Mouse (Mus musculus) MEL (cell line): ENCODE measurements around the gene Grik1.

Source experiments
- CTCF ChIP-seq, 3 experiments: IDR thresholded peaks in 2 of 3; conservative IDR thresholded peaks in 1 of 3; 2 replicates each; pipeline ENCODE4 v1.5.1; 2011 to 2012; ENCODE audit warnings: low read length in 3 of 3, low read depth in 2 of 3, mild to moderate bottlenecking in 2 of 3, improper control_type of control experiment in 1 of 3, inconsistent platforms in 1 of 3, mixed read lengths in 1 of 3, moderate library complexity in 1 of 3; ENCODE audit not compliant: control insufficient read depth in 1 of 3, insufficient read depth in 1 of 3, poor library complexity in 1 of 3, severe bottlenecking in 1 of 3
- JUND ChIP-seq: IDR thresholded peaks from 2 replicates; pipeline ENCODE4 v1.6.1; 2011; ENCODE audit warnings: low read depth, mild to moderate bottlenecking, improper control_type of control experiment, low read length
- MAFK ChIP-seq: IDR thresholded peaks from 2 replicates; pipeline ENCODE4 v1.6.1; 2011; ENCODE audit warnings: low read depth, mild to moderate bottlenecking, low read length, improper control_type of control experiment, borderline replicate concordance
- MAZ ChIP-seq: IDR thresholded peaks from 2 replicates; pipeline ENCODE4 v1.6.1; 2012; ENCODE audit warnings: low read depth, mild to moderate bottlenecking, inconsistent platforms, low read length, improper control_type of control experiment
- MEF2A ChIP-seq: IDR thresholded peaks from 2 replicates; pipeline ENCODE4 v1.6.1; 2014; ENCODE audit warnings: low read depth, mild to moderate bottlenecking, inconsistent platforms, low read length, improper control_type of control experiment; ENCODE audit not compliant: poor library complexity, insufficient replicate concordance, severe bottlenecking; ENCODE audit errors: extremely low read depth
- NRF1 ChIP-seq: IDR thresholded peaks from 2 replicates; pipeline ENCODE4 v1.6.1; 2014; ENCODE audit warnings: low read depth, mild to moderate bottlenecking, inconsistent platforms, low read length, improper control_type of control experiment, moderate library complexity; ENCODE audit not compliant: poor library complexity, insufficient read depth, severe bottlenecking
- POLR2A ChIP-seq, 2 experiments: IDR thresholded peaks; 2 replicates each; pipeline ENCODE4 v1.6.1; 2011 to 2012; ENCODE audit warnings: low read length in 2 of 2, mild to moderate bottlenecking in 2 of 2, control low read depth in 1 of 2, improper control_type of control experiment in 1 of 2, low read depth in 1 of 2, moderate library complexity in 1 of 2; ENCODE audit not compliant: control insufficient read depth in 1 of 2, insufficient read depth in 1 of 2, poor library complexity in 1 of 2
- TCF12 ChIP-seq: IDR thresholded peaks from 2 replicates; pipeline ENCODE4 v1.6.1; 2014; ENCODE audit warnings: low read depth, mild to moderate bottlenecking, inconsistent platforms, low read length, improper control_type of control experiment, moderate library complexity
- ZKSCAN1 ChIP-seq: IDR thresholded peaks from 2 replicates; pipeline ENCODE4 v1.6.1; 2012; ENCODE audit warnings: low read depth, mild to moderate bottlenecking, inconsistent platforms, low read length, improper control_type of control experiment, moderate library complexity

DNA sequence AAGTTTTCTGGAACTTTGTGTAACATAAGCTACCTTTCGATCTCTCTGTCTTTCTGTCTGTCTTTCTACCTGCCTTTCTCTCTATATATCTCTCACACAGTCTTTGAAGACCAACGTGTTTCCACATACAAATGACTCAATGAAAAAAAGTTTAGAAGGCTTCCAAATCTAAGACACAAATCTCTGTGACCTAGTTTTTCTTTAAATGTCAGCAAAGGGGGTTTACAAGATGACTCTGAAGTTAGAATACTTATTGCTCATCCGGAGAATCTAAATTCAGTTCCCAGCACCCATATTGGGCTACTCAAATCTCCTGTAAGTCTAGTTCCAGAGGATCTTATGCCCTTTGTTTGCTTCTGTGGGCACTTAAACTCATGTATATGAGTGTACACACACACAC, 359.5 kb downstream of the Grik1 start:
- TF ChIP-seq MAFK (no peak), POLR2A (IDR thresholded peaks at IDR 0.05; ENCODE audit: control insufficient read depth in 1 of 2, insufficient read depth in 1 of 2, low read depth in 1 of 2, low read length in 2 of 2, poor library complexity in 1 of 2) (no peak), MEF2A (no peak), ZKSCAN1 (no peak), NRF1 (no peak), TCF12 (no peak), JUND (no peak), MAZ (no peak), CTCF (IDR thresholded peaks at IDR 0.05 in 2 of 3, conservative IDR thresholded peaks at IDR 0.05 in 1 of 3; ENCODE audit: control insufficient read depth in 1 of 3, insufficient read depth in 1 of 3, low read depth in 2 of 3, low read length in 3 of 3, poor library complexity in 1 of 3, severe bottlenecking in 1 of 3) (no peak)
